Mouse (Mus musculus): ENCODE results near the gene Gm281.

Gm281 gene

GRCm38 (mm10) chr14:13812801-13813479, 101.3 kb downstream of the Gm281 start:
- DNase-seq: no peak

DNA sequence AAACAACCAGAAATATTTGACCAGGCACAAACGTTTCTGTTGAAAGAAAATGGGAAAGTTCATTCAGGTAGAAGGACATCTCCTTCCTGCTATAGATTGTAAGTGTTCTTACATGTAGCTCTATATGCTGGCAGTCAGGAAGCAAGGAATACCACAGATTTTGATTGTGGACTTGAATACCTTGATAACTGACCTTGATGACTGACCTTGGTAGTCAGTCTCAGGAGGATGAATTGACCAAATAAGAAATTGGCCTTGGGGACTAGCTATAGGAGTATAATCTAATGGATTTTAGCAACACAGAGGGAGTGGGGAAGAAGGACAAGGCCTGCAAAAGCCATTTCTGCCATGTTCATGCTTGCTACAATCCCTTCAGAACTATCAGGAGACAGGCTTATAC, 123.8 kb downstream of the Gm281 start:
- DNase-seq: no peak

DNA sequence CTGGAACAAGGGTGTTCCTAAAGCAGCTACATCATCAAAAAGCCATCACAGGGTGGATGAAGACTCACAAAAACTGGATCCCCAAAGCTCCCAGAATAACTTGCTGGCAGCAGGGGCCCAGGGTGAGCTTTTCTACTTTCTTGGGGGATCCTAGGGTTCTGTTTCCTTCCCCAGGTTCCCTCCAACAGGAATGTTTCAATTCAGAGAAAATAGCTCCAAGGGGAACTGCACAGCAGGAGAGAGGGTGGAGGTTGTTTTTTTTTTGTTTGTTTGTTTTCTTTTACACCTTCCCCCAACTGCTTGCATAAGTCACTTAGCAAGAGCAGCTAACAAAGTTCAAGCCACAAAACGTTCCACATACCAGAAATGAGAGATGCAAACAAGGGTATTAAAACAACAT, 124.3 kb downstream of the Gm281 start:
- DNase-seq: no peak

DNA sequence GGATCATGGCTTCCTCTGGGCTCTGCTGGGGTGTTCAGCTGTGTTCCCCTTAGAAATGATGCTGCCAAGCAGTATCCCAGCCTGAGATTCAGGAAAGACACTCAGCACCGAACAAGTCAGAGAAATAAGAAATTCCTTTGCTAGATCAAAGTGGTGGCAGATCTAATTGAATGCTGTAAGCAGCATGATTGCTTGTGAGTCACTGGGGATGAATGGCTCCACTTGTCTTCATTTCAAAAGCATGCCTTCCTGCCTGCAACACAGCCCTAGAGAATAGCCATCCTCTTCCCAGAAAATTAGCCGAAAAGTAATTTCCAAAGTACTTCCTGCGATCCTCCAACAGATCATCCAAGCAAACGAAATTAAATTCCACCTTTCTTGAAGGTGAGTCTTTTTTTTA, 131.3 kb downstream of the Gm281 start:
- no peak for DNase-seq

DNA sequence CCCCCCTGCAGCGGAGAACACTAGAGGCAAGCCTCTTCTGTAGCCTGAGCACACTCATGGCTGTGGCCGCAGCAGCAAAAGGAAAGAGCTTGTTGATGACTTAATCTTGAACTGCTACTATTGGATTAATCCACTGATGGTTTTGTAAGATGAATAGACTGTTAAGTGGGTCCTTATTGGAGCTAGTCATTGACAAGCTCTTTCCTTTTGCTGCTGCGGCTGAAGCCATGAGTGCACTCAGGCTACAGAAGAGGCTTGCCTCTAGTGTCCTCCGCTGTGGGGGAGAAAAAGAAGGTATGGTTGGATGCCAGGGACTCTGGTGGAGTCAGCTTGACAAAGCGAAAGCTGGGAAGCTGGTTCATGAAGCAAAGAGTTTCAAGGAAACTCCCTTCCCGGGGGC, 135.9 kb downstream of the Gm281 start:
- no peak for DNase-seq

- DNase-seq: no peak
Measured at GRCm38 (mm10) chr14:13771163-13771562, 143.1 kb downstream of the Gm281 start.

DNA sequence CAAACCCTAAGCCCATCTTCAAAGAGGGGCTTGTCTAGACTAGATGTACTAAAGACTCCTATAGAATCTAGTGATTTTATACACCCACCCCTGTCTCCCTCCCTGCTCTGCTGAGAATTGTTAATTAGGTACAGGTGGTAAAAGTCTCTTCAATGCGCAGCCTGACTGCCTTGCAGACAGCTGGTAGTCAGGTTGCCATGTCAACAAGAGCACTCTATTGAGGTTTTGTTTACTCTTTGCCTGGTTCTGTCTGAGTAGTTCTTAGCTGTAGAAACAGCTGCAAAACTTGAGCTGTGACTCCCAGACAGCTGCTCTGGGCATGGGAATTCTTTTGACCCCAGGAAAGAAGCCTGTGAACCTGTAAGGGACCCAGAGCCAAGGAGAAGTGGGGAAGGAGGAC, 143.6 kb downstream of the Gm281 start:
- no peak for DNase-seq
